Mouse (Mus musculus): Measurements from ENCODE around the gene 4931406P16Rik.

GRCm38 (mm10) chr7:34348011-34348410 lies 34.7 kb upstream of the 4931406P16Rik start:
- TF ChIP-seq POLR2A (IDR thresholded peaks at IDR 0.05; ENCODE audit: low read depth, low read length): no peak
- TF ChIP-seq CTCF (IDR thresholded peaks at IDR 0.05; ENCODE audit: extremely low read depth, insufficient read length, insufficient replicate concordance, low read depth, low read length): no peak

Measured in small intestine, adult 2 months (tissue).